19 mouse cellular contexts compared by ENCODE assay signal in the genomic region with DNA sequence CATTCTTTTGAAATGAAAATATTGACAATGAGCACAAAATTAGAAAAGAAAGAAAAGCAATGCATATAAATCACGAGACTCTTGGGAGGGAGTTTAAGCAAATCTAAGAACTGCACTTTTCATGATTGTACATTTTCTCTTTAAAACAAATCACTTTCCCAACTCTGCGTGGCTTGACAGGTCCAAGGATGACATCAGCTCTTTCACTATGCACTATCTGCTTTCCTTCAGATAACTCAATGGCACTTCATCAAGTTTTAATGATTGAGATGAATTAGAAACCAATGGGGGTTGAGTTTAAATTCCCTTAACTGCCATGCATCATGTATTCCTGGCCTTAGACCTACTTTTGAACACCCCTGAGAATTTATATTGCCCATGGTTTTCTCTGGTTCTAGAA.
DNase-seq lines count a peak whose midpoint lies in the region; ATAC-seq lines count a peak whose summit lies in the region.
"Had no signal": no experiment of that assay in that cellular context is flagged by ENCODE, and none has a peak within 500 bp of the region (broad histone marks: within the 10 kb centered on the region; RNA-seq: fewer than 3 reads in every experiment).

No protein-coding gene starts in this region.

- DNase-seq in heart, postnatal 14 days: no peak
- peak; percentile 59 for DNase-seq in midbrain, embryonic 11.5 days (ENCODE audit: low spot score, missing footprints)
- no peak for DNase-seq in lung, postnatal 36 days
- DNase-seq: adrenal gland, adult 8-10 months; adrenal gland, postnatal 14 days; adrenal gland, postnatal 36 days; cerebellum, adult 11-12 months; cerebellum, adult 2 months; cerebellum, adult 9-10 months; cerebellum, postnatal 10 days; cerebellum, postnatal 25 days; forebrain, postnatal 0 days had no signal

- intact Hi-C loops in heart, postnatal 14 days (cut with DNase I): no loop called here

- H3K4me3 ChIP-seq in heart, embryonic 13.5 days: no peak overlapping the region
- H3K4me3 ChIP-seq in midbrain, embryonic 11.5 days (ENCODE audit: low read depth, low read length): no peak overlapping the region
- no peak overlapping the region for H3K4me3 ChIP-seq in midbrain, embryonic 15.5 days
- H3K4me3 ChIP-seq: embryonic facial prominence, embryonic 13.5 days; forebrain, embryonic 13.5 days; forebrain, embryonic 15.5 days had no signal

- H3K9ac ChIP-seq in heart, embryonic 13.5 days: no peak overlapping the region
- no peak overlapping the region for H3K9ac ChIP-seq in midbrain, embryonic 11.5 days (ENCODE audit: low read length)
- no peak overlapping the region for H3K9ac ChIP-seq in midbrain, embryonic 15.5 days
- H3K9ac ChIP-seq: embryonic facial prominence, embryonic 13.5 days; forebrain, embryonic 13.5 days; forebrain, embryonic 15.5 days; forebrain, postnatal 0 days had no signal

- H3K9me3 ChIP-seq in heart, embryonic 13.5 days: no peaks in the 10 kb centered on the region
- H3K9me3 ChIP-seq in midbrain, embryonic 11.5 days (ENCODE audit: control insufficient read depth, low read length): no peaks in the 10 kb centered on the region
- H3K9me3 ChIP-seq in midbrain, embryonic 15.5 days: no peaks in the 10 kb centered on the region
- H3K9me3 ChIP-seq: embryonic facial prominence, embryonic 13.5 days; forebrain, embryonic 13.5 days; forebrain, embryonic 15.5 days had no signal

- 42% methylated on average over 2 of the region's 2 CpGs for WGBS in heart, embryonic 13.5 days
- 88% methylated on average over 2 of the region's 2 CpGs for WGBS in midbrain, embryonic 11.5 days
- 89% methylated on average over 2 of the region's 2 CpGs for WGBS in midbrain, embryonic 15.5 days

- 0 out of 2 replicates have a peak overlapping the region, but pooled peaks have one; percentile 20 for H3K27ac ChIP-seq in heart, embryonic 13.5 days (replicated peaks)
- no peak overlapping the region for H3K27ac ChIP-seq in midbrain, embryonic 11.5 days (ENCODE audit: low read depth, low read length)
- H3K27ac ChIP-seq in midbrain, embryonic 15.5 days: no peak overlapping the region
- H3K27ac ChIP-seq: embryonic facial prominence, embryonic 13.5 days; forebrain, embryonic 13.5 days; forebrain, embryonic 15.5 days had no signal

- ATAC-seq in heart, embryonic 13.5 days (ENCODE audit: extremely low read depth, insufficient number of reproducible peaks, low FRiP score, low TSS enrichment): no peak
- ATAC-seq in midbrain, embryonic 11.5 days (ENCODE audit: low FRiP score): no peak
- no peak for ATAC-seq in midbrain, embryonic 15.5 days (replicated peaks)
- ATAC-seq: activated CD4-positive, CD25-positive, alpha-beta regulatory T cell, adult 4 months; forebrain, embryonic 13.5 days; forebrain, embryonic 15.5 days; forebrain, postnatal 0 days; Patski had no signal

- no peaks in the 10 kb centered on the region for H3K36me3 ChIP-seq in heart, embryonic 13.5 days
- H3K36me3 ChIP-seq in midbrain, embryonic 11.5 days (ENCODE audit: control insufficient read depth, insufficient read depth, low read length): no peaks in the 10 kb centered on the region
- no peaks in the 10 kb centered on the region for H3K36me3 ChIP-seq in midbrain, embryonic 15.5 days (replicated peaks)
- H3K36me3 ChIP-seq: forebrain, embryonic 15.5 days had no signal

- no peak overlapping the region for H3K4me2 ChIP-seq in heart, embryonic 13.5 days
- no peak overlapping the region for H3K4me2 ChIP-seq in midbrain, embryonic 11.5 days
- H3K4me2 ChIP-seq in midbrain, embryonic 15.5 days: no peak overlapping the region
- H3K4me2 ChIP-seq: embryonic facial prominence, embryonic 13.5 days; forebrain, embryonic 13.5 days; forebrain, embryonic 15.5 days had no signal

- H3K27me3 ChIP-seq in heart, embryonic 13.5 days (replicated peaks): no peaks in the 10 kb centered on the region
- no peaks in the 10 kb centered on the region for H3K27me3 ChIP-seq in midbrain, embryonic 11.5 days (ENCODE audit: control insufficient read depth, insufficient read depth, low read length)
- H3K27me3 ChIP-seq in midbrain, embryonic 15.5 days (replicated peaks): no peaks in the 10 kb centered on the region
- H3K27me3 ChIP-seq: embryonic facial prominence, embryonic 13.5 days; forebrain, embryonic 13.5 days; forebrain, embryonic 15.5 days; Patski had no signal

- H3K4me1 ChIP-seq in heart, embryonic 13.5 days: peaks cover 47% of the 10 kb centered on the region
- H3K4me1 ChIP-seq in midbrain, embryonic 11.5 days (ENCODE audit: control insufficient read depth, insufficient read depth, low read length): no peaks in the 10 kb centered on the region
- H3K4me1 ChIP-seq in midbrain, embryonic 15.5 days: no peaks in the 10 kb centered on the region
- H3K4me1 ChIP-seq: forebrain, embryonic 13.5 days; forebrain, embryonic 15.5 days had no signal
